Mouse (Mus musculus) liver, embryonic 13.5 days (tissue): ENCODE results near the gene Mmp11. TPM values are rescaled to one million over a fixed set of nuclear protein-coding genes. Genes with fewer than 3 reads are reported as not detected.

Source experiments
- ATAC-seq: fragments of 200-750 bp; cut with Nextera tagmentation; 2 replicates; pipeline ENCODE4 v1.8.0; 2017; ENCODE audit warnings: low read depth, mild to moderate bottlenecking, moderate number of reproducible peaks, moderate library complexity
- DNase-seq: peaks from one replicate; pipeline ENCODE4 v3.0.0; 2022
- H3K27ac ChIP-seq: fragments of 300-500 bp; sonication (generic); 2 replicates; pipeline ENCODE4 v1.5.1; 2015; ENCODE audit warnings: moderate library complexity, mild to moderate bottlenecking, inconsistent platforms
- H3K27me3 ChIP-seq: fragments of 300-500 bp; sonication (generic); 2 replicates; pipeline ENCODE4 v1.6.1; 2015; ENCODE audit warnings: mild to moderate bottlenecking, inconsistent platforms
- H3K36me3 ChIP-seq: fragments of 300-500 bp; sonication (generic); 2 replicates; pipeline ENCODE4 v1.6.1; 2015; ENCODE audit warnings: mild to moderate bottlenecking, inconsistent platforms
- H3K4me1 ChIP-seq: fragments of 300-500 bp; sonication (generic); replicated peaks from 2 replicates; pipeline ENCODE4 v1.6.1; 2015; ENCODE audit warnings: inconsistent platforms
- H3K4me2 ChIP-seq: fragments of 300-500 bp; sonication (generic); 2 replicates; pipeline ENCODE4 v1.6.1; 2015; ENCODE audit warnings: inconsistent platforms, mild to moderate bottlenecking, moderate library complexity
- H3K4me3 ChIP-seq: fragments of 300-500 bp; sonication (generic); replicated peaks from 2 replicates; pipeline ENCODE4 v1.5.1; 2015; ENCODE audit warnings: mild to moderate bottlenecking, inconsistent platforms
- H3K9ac ChIP-seq: fragments of 300-500 bp; sonication (generic); 2 replicates; pipeline ENCODE4 v1.6.1; 2015; ENCODE audit warnings: mild to moderate bottlenecking, inconsistent platforms
- H3K9me3 ChIP-seq: fragments of 300-500 bp; sonication (generic); replicated peaks from 2 replicates; pipeline ENCODE4 v1.6.1; 2016; ENCODE audit warnings: inconsistent platforms
- WGBS: fragments of 180-500 bp; shearing (Covaris S2); methylation state at CpG from one replicate; pipeline ENCODE4 v1.1.7; 2015; ENCODE audit not compliant: insufficient replicate concordance; 5-methylcytosine and 5-hydroxymethylcytosine counted together
- polyA plus RNA-seq: library from polyadenylated mRNA; unstranded; fragments of >200 nt; fragmentation: Nextera tagmentation; extraction: Ambion mirVana; gene quantifications from 2 replicates; pipeline ENCODE4 v1.2.1, GENCODE M21; 2015

Mmp11 gene
- polyA plus RNA-seq = 3.6 and 4.1 TPM in 2 replicates

DNA sequence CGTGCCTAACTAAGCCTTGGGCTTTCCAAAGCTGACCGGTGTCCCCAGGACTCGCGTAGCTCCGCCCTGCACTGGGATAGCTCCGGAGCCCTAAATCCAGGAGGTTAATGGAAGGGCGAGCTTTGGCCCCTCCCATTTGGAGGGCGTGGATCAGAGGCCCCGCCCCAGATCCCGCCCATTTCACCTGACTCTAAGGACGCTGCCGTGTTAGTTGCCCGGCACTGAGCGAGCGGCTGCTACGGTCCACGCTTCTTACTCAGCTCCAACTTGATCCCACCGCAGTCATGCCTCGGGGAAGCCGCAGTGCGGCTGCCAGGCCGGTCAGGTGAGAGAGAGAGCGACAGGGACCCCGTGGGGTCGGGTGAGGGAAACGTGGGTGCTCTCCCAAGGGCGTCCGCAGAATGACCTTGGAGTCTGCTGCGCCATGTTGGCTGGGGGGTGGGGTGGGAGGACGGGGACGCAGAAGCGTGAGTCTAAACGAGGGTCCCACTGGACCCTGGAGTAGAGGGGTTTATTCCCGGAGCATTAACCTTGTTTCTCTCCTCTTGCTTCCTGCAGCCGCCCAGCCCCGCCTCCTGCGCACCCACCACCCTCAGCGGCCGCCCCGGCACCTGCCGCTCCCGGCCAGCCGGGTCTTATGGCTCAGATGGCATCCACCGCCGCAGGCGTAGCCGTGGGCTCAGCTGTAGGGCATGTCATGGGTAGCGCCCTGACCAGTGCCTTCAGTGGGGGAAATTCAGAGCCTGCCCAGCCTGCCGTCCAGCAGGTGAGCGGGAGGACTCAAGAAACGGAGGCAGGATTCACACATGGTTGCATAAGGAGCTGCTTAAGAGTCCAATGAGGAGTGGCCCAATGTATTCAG is at the start of gene Mmp11:
Mmp11 (minus strand) TSS at position 817 of the 862 bp plus-strand sequence.
- H3K4me1 ChIP-seq = peaks cover 81% of the 10 kb centered on the region
- peak within 1 kb of the TSS; percentile 80 for H3K4me3 ChIP-seq
- H3K9me3 ChIP-seq = no peaks in the 10 kb centered on the region
- H3K27me3 ChIP-seq = peaks cover 34% of the 10 kb centered on the region
- peak within 1 kb of the TSS; percentile 88 for H3K9ac ChIP-seq
- ATAC-seq (peak; percentile 74), DNase-seq (peak; percentile 69)
- H3K27ac ChIP-seq = peak within 1 kb of the TSS; percentile 95
- peaks cover 16% of the 10 kb centered on the region for H3K36me3 ChIP-seq
- 2% methylated on average over 51 of the region's 51 CpGs for WGBS
- peak within 1 kb of the TSS; percentile 94 for H3K4me2 ChIP-seq

DNA sequence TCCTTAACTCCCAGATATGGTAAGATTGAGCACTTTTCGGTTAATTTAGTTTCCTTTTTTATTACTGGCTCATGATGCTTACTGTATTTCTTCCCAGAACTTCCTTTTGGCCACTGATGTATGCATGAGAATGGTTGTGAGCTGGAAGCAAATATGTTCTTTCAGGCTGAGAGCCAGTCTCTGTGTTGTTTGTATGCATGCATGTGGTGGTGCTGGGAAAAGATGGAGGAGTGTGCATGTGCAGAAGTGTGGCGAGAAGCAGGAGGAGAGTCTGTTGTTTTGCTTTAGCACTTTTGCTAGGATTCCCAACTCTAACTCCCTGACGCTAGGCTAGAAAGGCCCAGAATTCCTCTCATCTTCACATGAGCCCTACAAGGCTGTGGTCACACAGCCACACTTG is 43.1 kb upstream of the Mmp11 start:
- Histone ChIP-seq H3K4me3 (no peak overlapping the region), H3K4me2 (no peak overlapping the region), H3K4me1 (peaks cover 9% of the 10 kb centered on the region), H3K36me3 (no peaks in the 10 kb centered on the region), H3K27ac (no peak overlapping the region), H3K9ac (no peak overlapping the region), H3K27me3 (no peaks in the 10 kb centered on the region; the same call in 1 of the 2 replicates), H3K9me3 (no peaks in the 10 kb centered on the region)
- DNase-seq (no peak), ATAC-seq (no peak)
- WGBS = 80% methylated on average over 3 of the region's 3 CpGs

DNA sequence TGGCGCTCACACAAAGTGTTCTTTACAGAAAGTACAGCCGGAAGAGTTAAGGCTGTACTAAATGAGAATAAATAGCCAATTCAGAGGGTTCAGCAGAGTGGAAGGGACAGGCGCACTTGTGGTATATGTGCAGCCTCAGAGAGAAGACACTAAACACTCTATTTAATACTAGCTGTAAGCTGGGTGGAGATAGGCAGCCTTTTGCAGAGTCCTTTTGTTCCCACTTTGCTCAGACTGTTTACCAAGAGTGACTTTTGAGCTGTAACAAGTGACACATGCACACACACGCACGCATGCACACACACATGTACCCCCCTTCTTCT is 42.5 kb upstream of the Mmp11 start:
- Histone ChIP-seq H3K9me3 (no peaks in the 10 kb centered on the region), H3K4me3 (no peak overlapping the region), H3K9ac (no peak overlapping the region), H3K27me3 (no peaks in the 10 kb centered on the region; the same call in 1 of the 2 replicates), H3K4me2 (no peak overlapping the region), H3K4me1 (peaks cover 9% of the 10 kb centered on the region), H3K36me3 (no peaks in the 10 kb centered on the region), H3K27ac (no peak overlapping the region)
- ATAC-seq (no peak), DNase-seq (no peak)
- 73% methylated on average over 5 of the region's 5 CpGs for WGBS

DNA sequence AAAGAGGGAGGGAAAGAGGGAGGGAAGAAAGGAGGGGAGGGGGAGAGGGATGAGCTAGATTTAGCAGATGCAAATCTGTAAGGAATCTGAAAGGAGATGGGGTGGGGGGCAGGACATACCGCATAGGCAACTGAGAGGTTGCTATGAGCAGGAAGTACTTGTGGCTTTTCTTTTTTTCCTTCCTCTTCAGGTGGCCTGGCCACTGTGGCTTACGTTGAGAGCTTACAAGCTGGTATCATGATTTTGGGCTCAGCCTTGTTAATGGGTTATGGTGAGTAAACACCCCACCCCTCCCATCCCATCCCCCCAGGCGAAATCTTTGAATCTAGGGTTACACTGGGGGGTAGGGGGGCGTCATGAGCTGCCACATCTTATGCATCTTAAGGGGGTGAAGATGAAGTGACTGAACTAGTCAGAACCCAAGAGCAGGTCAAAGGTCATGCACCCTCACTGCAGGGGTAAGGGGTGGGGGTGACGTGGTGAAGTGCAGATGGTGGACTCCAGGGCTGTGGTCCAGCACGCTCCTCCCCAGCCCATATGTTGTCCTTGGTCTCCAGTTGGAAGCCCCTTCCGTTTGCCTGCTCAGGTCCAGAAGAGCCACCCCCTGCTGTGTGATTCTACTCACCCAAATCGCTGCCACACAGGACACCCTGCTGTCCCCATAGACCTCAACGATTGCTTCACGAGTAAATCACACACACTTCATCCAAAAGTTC is 42.0 kb upstream of the Mmp11 start:
- ATAC-seq (no peak), DNase-seq (no peak)
- Histone ChIP-seq H3K36me3 (no peaks in the 10 kb centered on the region), H3K27me3 (no peaks in the 10 kb centered on the region; the same call in 1 of the 2 replicates), H3K9ac (no peak overlapping the region), H3K4me3 (no peak overlapping the region), H3K27ac (no peak overlapping the region), H3K9me3 (no peaks in the 10 kb centered on the region), H3K4me2 (no peak overlapping the region), H3K4me1 (peaks cover 6% of the 10 kb centered on the region)
- 24% methylated on average over 10 of the region's 10 CpGs for WGBS

DNA sequence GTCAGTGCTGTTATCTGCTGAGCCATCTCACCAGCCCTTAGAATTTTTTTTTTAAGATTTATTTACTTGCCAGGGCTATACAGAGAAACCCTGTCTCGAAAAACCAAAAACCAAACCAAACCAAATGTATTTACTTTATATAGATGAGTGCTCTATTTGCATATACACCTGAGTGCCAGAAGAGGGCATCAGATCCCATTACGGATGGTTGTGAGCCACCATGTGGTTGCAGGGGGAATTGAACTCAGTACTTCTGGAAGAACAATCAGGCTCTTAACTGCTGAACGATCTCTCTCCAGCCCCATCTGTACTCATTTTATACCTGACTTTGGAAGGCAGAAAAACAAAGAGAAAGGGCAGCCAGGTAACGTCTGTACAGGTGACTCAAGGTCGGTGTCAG is 38.9 kb upstream of the Mmp11 start:
- Histone ChIP-seq H3K27me3 (no peaks in the 10 kb centered on the region), H3K4me2 (no peak overlapping the region), H3K4me1 (0 out of 2 replicates have a peak, but pooled peaks cover 4% of the 10 kb centered on the region), H3K9ac (no peak overlapping the region), H3K36me3 (no peaks in the 10 kb centered on the region), H3K9me3 (no peaks in the 10 kb centered on the region), H3K27ac (no peak overlapping the region), H3K4me3 (no peak overlapping the region)
- no peak for ATAC-seq
- no peak for DNase-seq
- WGBS = 59% methylated on average over 5 of the region's 5 CpGs

- Histone ChIP-seq H3K4me3 (no peak overlapping the region), H3K27me3 (no peaks in the 10 kb centered on the region), H3K4me1 (0 out of 2 replicates have a peak, but pooled peaks cover 4% of the 10 kb centered on the region), H3K36me3 (no peaks in the 10 kb centered on the region), H3K9me3 (no peaks in the 10 kb centered on the region), H3K4me2 (no peak overlapping the region), H3K27ac (no peak overlapping the region), H3K9ac (no peak overlapping the region)
- ATAC-seq (no peak), DNase-seq (no peak)
- 77% methylated on average over 10 of the region's 10 CpGs for WGBS
These were observed 37.5 kb upstream of the Mmp11 start for GRCm38 (mm10) chr10:75973846-75974245.

DNA sequence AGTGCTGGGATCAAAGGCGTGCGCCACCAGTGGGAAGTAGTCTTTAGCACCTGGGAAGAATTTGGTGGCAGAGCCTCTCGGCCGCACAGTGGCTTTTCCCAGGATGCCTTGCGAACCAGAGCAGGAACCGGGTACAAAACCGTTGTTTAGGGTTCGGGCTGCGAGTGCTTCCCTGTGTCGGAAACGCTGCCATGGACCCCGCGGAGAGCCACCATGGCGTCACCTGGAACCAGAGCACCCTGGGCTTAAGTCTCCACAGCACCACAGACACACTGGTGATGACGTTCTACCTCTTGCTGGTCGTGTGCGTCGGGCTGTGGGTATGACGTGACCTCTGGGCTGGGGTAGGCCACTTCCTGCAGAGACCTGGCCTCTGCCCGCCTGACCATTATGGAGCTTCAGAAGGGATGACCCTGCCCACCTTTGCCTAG is 18.1 kb upstream of the Mmp11 start, which contains the start of gene Gm5134:
Gm5134 (plus strand) TSS at position 134 of the 431 bp plus-strand sequence.
- Histone ChIP-seq H3K27ac (no peak within 1 kb of the TSS), H3K9ac (peak within 1 kb of the TSS; percentile 42), H3K4me1 (peaks cover 22% of the 10 kb centered on the region), H3K4me2 (peak within 1 kb of the TSS; percentile 66), H3K27me3 (peaks cover 37% of the 10 kb centered on the region), H3K36me3 (no peaks in the 10 kb centered on the region), H3K9me3 (no peaks in the 10 kb centered on the region), H3K4me3 (peak within 1 kb of the TSS; percentile 48)
- ATAC-seq (no peak), DNase-seq (no peak)
- 13% methylated on average over 20 of the region's 20 CpGs for WGBS

- no peaks in the 10 kb centered on the region for H3K36me3 ChIP-seq
- H3K9me3 ChIP-seq = no peaks in the 10 kb centered on the region
- WGBS = 3% methylated on average over 13 of the region's 13 CpGs
- H3K4me1 ChIP-seq = peaks cover 22% of the 10 kb centered on the region
- peak overlapping the region; percentile 63 for H3K4me2 ChIP-seq
- DNase-seq (no peak), ATAC-seq (peak; percentile 21; the same call in 1 of the 2 replicates)
- peaks cover 58% of the 10 kb centered on the region for H3K27me3 ChIP-seq
- H3K4me3 ChIP-seq = peak overlapping the region; percentile 45
- no peak overlapping the region for H3K9ac ChIP-seq
- no peak overlapping the region for H3K27ac ChIP-seq
These were observed 15.2 kb upstream of the Mmp11 start for GRCm38 (mm10) chr10:75951424-75952050.

- no peak overlapping the region for H3K27ac ChIP-seq
- H3K9me3 ChIP-seq = no peaks in the 10 kb centered on the region
- DNase-seq (no peak), ATAC-seq (peak; percentile 37)
- peak overlapping the region; percentile 63 for H3K4me2 ChIP-seq
- peak overlapping the region; percentile 45 for H3K4me3 ChIP-seq
- 6% methylated on average over 23 of the region's 23 CpGs for WGBS
- peak overlapping the region; percentile 30; the same call in 1 of the 2 replicates for H3K9ac ChIP-seq
- peaks cover 60% of the 10 kb centered on the region for H3K27me3 ChIP-seq
- peaks cover 22% of the 10 kb centered on the region for H3K4me1 ChIP-seq
- no peaks in the 10 kb centered on the region for H3K36me3 ChIP-seq
These were observed 14.5 kb upstream of the Mmp11 start for GRCm38 (mm10) chr10:75950791-75951210.

DNA sequence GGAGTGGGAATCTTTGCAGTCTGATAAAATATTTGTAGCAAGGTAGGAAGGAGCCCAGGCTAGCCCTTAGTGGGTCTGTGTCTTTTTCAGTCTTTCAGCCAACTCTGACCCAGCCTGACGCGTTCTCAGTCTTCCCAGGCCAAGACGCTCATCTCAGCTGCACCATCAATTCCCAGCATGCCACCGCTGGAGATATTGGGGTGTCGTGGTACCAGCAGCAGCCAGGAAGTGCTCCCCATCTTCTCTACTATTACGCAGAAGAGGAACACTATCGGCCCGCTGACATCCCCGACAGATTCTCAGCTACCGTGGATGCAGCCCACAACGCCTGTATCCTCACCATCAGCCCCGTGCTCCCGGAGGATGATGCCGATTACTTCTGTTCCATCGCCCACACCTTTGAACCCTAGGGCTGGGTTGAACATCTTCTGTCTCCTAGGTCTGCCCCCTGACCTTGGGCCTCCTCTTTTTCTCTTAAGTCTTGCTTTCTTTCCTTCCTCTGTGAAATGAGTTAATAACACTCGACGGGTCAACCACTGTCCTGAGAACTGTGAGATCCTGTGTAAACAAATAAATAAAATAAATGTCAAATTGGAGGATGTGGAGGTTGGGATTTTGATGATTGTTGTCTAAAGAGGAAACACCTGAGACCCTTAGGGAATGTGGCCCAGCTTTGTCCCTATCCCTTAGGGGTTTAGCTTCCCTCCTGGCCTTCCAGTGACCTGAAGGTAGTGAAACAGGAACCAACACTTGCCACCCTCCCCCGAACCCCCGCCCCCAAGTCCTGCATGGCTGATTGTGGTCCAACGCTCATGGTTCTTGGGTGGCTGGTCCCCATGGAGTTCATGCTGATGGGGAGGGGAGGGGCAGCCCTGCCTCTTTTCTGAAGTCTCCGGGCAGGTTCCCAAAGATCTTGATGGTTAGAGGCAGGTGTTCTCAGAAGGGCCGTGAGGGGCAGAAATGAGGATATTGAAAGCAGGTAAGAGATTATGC is 13.1 kb upstream of the Mmp11 start:
- ATAC-seq (no peak), DNase-seq (no peak)
- Histone ChIP-seq H3K27me3 (peaks cover 57% of the 10 kb centered on the region), H3K36me3 (no peaks in the 10 kb centered on the region), H3K4me3 (no peak overlapping the region), H3K4me1 (peaks cover 22% of the 10 kb centered on the region), H3K9ac (no peak overlapping the region), H3K4me2 (no peak overlapping the region), H3K9me3 (no peaks in the 10 kb centered on the region), H3K27ac (no peak overlapping the region)
- 66% methylated on average over 22 of the region's 22 CpGs for WGBS
